Mouse (Mus musculus) stomach, embryonic 14.5 days (tissue): ENCODE data around the gene Traf4. TPM values are rescaled to one million over a fixed set of nuclear protein-coding genes. Genes with fewer than 3 reads are reported as not detected.

ENCODE experiments used
- ATAC-seq: fragments of 200-750 bp; cut with Nextera tagmentation; 2 replicates; pipeline ENCODE4 v1.8.0; 2017; ENCODE audit warnings: low read depth, moderate TSS enrichment; ENCODE audit not compliant: insufficient number of reproducible peaks, insufficient read depth, low FRiP score
- H3K27ac ChIP-seq: fragments of 300-500 bp; sonication (generic); 2 replicates; pipeline ENCODE4 v1.5.1; 2014; ENCODE audit warnings: mild to moderate bottlenecking, low read length, moderate library complexity, mixed read lengths
- H3K27me3 ChIP-seq: fragments of 300-500 bp; sonication (generic); 2 replicates; pipeline ENCODE4 v1.6.1; 2014; ENCODE audit warnings: low read length, control low read depth, mixed read lengths; ENCODE audit not compliant: control insufficient read depth, insufficient read depth
- H3K36me3 ChIP-seq: fragments of 300-500 bp; sonication (generic); 2 replicates; pipeline ENCODE4 v1.6.1; 2014; ENCODE audit warnings: mild to moderate bottlenecking, control low read depth, low read length, moderate library complexity, mixed read lengths; ENCODE audit not compliant: control insufficient read depth, insufficient read depth
- H3K4me1 ChIP-seq: fragments of 300-500 bp; sonication (generic); 2 replicates; pipeline ENCODE4 v1.6.1; 2014; ENCODE audit warnings: low read length, control low read depth, mixed read lengths; ENCODE audit not compliant: control insufficient read depth, insufficient read depth
- H3K4me2 ChIP-seq: fragments of 300-500 bp; sonication (generic); replicated peaks from 2 replicates; pipeline ENCODE4 v1.6.1; 2014; ENCODE audit warnings: low read depth, low read length, control low read depth
- H3K4me3 ChIP-seq: fragments of 300-500 bp; sonication (generic); 2 replicates; pipeline ENCODE4 v1.5.1; 2014; ENCODE audit warnings: low read depth, low read length, control low read depth
- H3K9ac ChIP-seq: fragments of 300-500 bp; sonication (generic); replicated peaks from 2 replicates; pipeline ENCODE4 v1.6.1; 2014; ENCODE audit warnings: low read depth, mild to moderate bottlenecking, control low read depth, low read length, moderate library complexity, mixed read lengths
- H3K9me3 ChIP-seq: fragments of 300-500 bp; sonication (generic); 2 replicates; pipeline ENCODE4 v1.6.1; 2016; ENCODE audit warnings: low read depth, low read length, control low read depth; ENCODE audit not compliant: control insufficient read depth
- WGBS: fragments of 180-500 bp; shearing (Covaris S2); extraction: QIAGEN DNeasy Blood & Tissue Kit; methylation state at CpG from one replicate; pipeline ENCODE4 v1.1.7; 2014; 5-methylcytosine and 5-hydroxymethylcytosine counted together
- polyA plus RNA-seq: library from polyadenylated mRNA; unstranded; fragments of >200 nt; fragmentation: Nextera tagmentation; extraction: Ambion mirVana; gene quantifications from 2 replicates; pipeline ENCODE4 v1.2.1, GENCODE M21; 2014

Traf4 gene
- polyA plus RNA-seq, result 53.5 and 54.7 TPM in 2 replicates

DNA sequence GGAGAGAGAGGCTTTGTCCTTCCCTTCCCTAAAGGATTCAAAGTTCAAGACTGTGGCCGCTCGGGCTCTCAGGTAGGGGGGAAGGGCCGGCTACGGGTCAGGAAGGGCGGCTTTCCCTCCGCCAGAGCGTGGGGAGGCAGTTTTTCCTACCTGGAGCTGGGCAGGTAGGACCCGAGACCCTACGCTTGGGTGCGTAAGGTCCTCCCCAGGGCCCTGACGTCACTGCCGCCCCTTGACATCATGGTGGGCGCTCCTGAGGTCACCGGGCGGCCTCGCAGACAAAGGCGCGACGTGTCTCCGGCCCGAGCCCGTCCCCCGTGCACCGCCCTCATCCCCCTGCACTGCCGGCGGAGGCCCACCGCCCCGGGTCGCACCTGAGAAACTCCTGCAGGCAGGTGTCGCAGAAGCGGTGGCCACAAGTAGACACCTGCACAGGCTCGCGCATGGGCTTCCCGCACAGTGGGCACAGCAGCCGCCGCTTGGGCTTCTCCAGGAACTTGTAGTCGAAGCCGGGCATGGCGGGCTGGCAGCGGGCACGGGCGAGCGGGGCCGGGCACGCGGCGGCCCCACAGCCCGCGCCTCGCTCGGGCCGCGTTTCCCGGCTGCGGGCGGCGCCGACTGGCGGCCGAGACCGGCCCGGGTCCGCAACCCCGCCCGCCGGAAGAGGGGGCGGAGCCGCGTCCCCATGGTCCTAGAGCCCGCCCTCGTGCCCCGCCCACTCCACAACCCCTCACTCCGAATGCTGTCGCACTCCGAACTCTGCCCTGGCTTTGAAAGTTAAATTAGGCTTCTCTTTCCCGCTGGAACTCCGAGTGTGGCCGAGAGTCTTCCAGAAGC is at the start of gene Traf4:
Gene Traf4 (minus strand): TSS at position 666 of the 837 bp plus-strand sequence.
- Histone ChIP-seq H3K4me3 (peak within 1 kb of the TSS; percentile 98), H3K27ac (peak within 1 kb of the TSS; percentile 99), H3K4me2 (peak within 1 kb of the TSS; percentile 82), H3K4me1 (peaks cover 33% of the 10 kb centered on the region), H3K9me3 (no peaks in the 10 kb centered on the region), H3K27me3 (no peaks in the 10 kb centered on the region), H3K36me3 (peaks cover 31% of the 10 kb centered on the region), H3K9ac (peak within 1 kb of the TSS; percentile 97)
- peak; percentile 82 for ATAC-seq
- WGBS, result under 1% methylated on average over 76 of the region's 78 CpGs

- WGBS, result 95% methylated on average over 14 of the region's 14 CpGs
- Histone ChIP-seq H3K9ac (no peak overlapping the region), H3K27ac (no peak overlapping the region), H3K4me1 (no peaks in the 10 kb centered on the region), H3K4me3 (no peak overlapping the region), H3K4me2 (no peak overlapping the region), H3K36me3 (peaks cover 87% of the 10 kb centered on the region), H3K27me3 (no peaks in the 10 kb centered on the region), H3K9me3 (no peaks in the 10 kb centered on the region)
- no peak for ATAC-seq
Measured at GRCm38 (mm10) chr11:78213086-78213817, 47.9 kb upstream of the Traf4 start.

- no peak for ATAC-seq
- H3K36me3 ChIP-seq, result peaks cover 87% of the 10 kb centered on the region
- H3K9ac ChIP-seq, result no peak overlapping the region
- no peaks in the 10 kb centered on the region for H3K4me1 ChIP-seq
- no peaks in the 10 kb centered on the region for H3K9me3 ChIP-seq
- H3K27me3 ChIP-seq, result no peaks in the 10 kb centered on the region
- WGBS, result 89% methylated on average over 5 of the region's 5 CpGs
- no peak overlapping the region for H3K4me2 ChIP-seq
- H3K27ac ChIP-seq, result no peak overlapping the region
- no peak overlapping the region for H3K4me3 ChIP-seq
Measured at GRCm38 (mm10) chr11:78211513-78211912, 46.1 kb upstream of the Traf4 start.

DNA sequence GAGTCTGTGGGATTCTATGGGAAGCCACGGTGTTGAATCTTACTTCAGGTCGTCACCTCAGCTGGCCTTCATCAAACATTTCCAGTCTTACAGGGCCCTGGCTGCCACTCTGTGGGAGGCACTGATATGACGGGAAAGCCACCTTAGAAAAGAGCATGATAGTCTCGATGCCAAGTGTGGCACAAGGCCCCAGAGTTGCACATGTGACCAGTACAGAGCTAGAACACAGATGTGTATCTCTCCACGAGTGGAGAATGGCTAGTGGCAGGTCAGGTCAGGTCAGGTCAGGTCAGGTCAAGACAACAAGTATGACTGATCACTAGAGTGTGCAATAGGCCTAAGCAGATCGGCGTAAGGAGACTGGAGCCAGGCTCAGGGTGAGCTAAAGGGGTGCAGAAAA is 45.2 kb upstream of the Traf4 start:
- H3K36me3 ChIP-seq, result peaks cover 86% of the 10 kb centered on the region
- 52% methylated on average over 7 of the region's 7 CpGs for WGBS
- ATAC-seq, result no peak
- no peaks in the 10 kb centered on the region for H3K4me1 ChIP-seq
- no peaks in the 10 kb centered on the region for H3K27me3 ChIP-seq
- H3K4me2 ChIP-seq, result no peak overlapping the region
- H3K9ac ChIP-seq, result no peak overlapping the region
- H3K9me3 ChIP-seq, result no peaks in the 10 kb centered on the region
- H3K4me3 ChIP-seq, result no peak overlapping the region
- H3K27ac ChIP-seq, result no peak overlapping the region

- Histone ChIP-seq H3K36me3 (peaks cover 81% of the 10 kb centered on the region), H3K9me3 (no peaks in the 10 kb centered on the region), H3K4me1 (no peaks in the 10 kb centered on the region), H3K27me3 (no peaks in the 10 kb centered on the region), H3K9ac (no peak overlapping the region), H3K4me2 (no peak overlapping the region), H3K27ac (no peak overlapping the region), H3K4me3 (no peak overlapping the region)
- 82% methylated on average over 6 of the region's 6 CpGs for WGBS
- no peak for ATAC-seq
Measured at GRCm38 (mm10) chr11:78209886-78210285, 44.5 kb upstream of the Traf4 start.

GRCm38 (mm10) chr11:78207190-78207589 is 41.8 kb upstream of the Traf4 start:
- 88% methylated on average over 7 of the region's 7 CpGs for WGBS

GRCm38 (mm10) chr11:78205361-78206206 is 40.2 kb upstream of the Traf4 start:
- no peak for ATAC-seq
- no peak overlapping the region for H3K4me3 ChIP-seq
- no peaks in the 10 kb centered on the region for H3K4me1 ChIP-seq
- 38% methylated on average over 13 of the region's 13 CpGs for WGBS
- H3K27ac ChIP-seq, result peak overlapping the region; percentile 28; the same call in 1 of the 2 replicates
- no peak overlapping the region for H3K4me2 ChIP-seq
- H3K27me3 ChIP-seq, result no peaks in the 10 kb centered on the region
- no peaks in the 10 kb centered on the region for H3K9me3 ChIP-seq
- H3K36me3 ChIP-seq, result peaks cover 54% of the 10 kb centered on the region
- H3K9ac ChIP-seq, result no peak overlapping the region; the same call in 1 of the 2 replicates

More at GRCm38 (mm10) chr11:78207190-78207589, 41.8 kb upstream of the Traf4 start:
- H3K4me3 ChIP-seq, result no peak overlapping the region
- no peak overlapping the region for H3K9ac ChIP-seq
- H3K4me1 ChIP-seq, result no peaks in the 10 kb centered on the region
- H3K27me3 ChIP-seq, result no peaks in the 10 kb centered on the region
- peaks cover 67% of the 10 kb centered on the region for H3K36me3 ChIP-seq
- no peak for ATAC-seq
- H3K27ac ChIP-seq, result no peak overlapping the region
- H3K4me2 ChIP-seq, result no peak overlapping the region
- H3K9me3 ChIP-seq, result no peaks in the 10 kb centered on the region

DNA sequence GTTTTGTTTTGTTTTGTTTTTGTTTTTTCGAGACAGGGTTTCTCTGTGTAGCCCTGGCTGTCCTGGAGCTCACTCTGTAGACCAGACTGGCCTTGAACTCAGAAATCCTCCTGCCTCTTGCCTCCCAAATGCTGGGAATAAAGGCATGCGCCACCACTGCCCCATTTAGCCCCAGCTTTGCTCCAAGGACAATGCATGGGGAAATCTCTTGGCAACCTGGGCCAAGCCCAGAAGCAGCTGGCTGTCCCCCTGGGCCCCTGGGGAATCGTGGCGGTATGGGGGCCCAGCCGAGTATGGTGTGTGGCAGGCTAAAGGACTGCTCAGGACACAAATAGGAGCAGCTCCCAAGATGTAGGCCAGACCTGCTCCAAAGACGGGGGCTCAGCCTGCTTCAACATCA is 38.9 kb upstream of the Traf4 start:
- H3K9me3 ChIP-seq, result no peaks in the 10 kb centered on the region
- no peak for ATAC-seq
- H3K9ac ChIP-seq, result no peak overlapping the region
- H3K4me3 ChIP-seq, result no peak overlapping the region
- WGBS, result 88% methylated on average over 6 of the region's 6 CpGs
- H3K27me3 ChIP-seq, result no peaks in the 10 kb centered on the region
- H3K4me1 ChIP-seq, result no peaks in the 10 kb centered on the region
- H3K4me2 ChIP-seq, result no peak overlapping the region
- H3K36me3 ChIP-seq, result peaks cover 41% of the 10 kb centered on the region
- H3K27ac ChIP-seq, result no peak overlapping the region
